Mouse (Mus musculus): ENCODE results near the gene Maneal. TPM values are rescaled to one million over a fixed set of nuclear protein-coding genes. Genes with fewer than 3 reads are reported as not detected.

Maneal gene
- polyA plus RNA-seq, 1 experiment from 2014 or later: 0.34 TPM

DNA sequence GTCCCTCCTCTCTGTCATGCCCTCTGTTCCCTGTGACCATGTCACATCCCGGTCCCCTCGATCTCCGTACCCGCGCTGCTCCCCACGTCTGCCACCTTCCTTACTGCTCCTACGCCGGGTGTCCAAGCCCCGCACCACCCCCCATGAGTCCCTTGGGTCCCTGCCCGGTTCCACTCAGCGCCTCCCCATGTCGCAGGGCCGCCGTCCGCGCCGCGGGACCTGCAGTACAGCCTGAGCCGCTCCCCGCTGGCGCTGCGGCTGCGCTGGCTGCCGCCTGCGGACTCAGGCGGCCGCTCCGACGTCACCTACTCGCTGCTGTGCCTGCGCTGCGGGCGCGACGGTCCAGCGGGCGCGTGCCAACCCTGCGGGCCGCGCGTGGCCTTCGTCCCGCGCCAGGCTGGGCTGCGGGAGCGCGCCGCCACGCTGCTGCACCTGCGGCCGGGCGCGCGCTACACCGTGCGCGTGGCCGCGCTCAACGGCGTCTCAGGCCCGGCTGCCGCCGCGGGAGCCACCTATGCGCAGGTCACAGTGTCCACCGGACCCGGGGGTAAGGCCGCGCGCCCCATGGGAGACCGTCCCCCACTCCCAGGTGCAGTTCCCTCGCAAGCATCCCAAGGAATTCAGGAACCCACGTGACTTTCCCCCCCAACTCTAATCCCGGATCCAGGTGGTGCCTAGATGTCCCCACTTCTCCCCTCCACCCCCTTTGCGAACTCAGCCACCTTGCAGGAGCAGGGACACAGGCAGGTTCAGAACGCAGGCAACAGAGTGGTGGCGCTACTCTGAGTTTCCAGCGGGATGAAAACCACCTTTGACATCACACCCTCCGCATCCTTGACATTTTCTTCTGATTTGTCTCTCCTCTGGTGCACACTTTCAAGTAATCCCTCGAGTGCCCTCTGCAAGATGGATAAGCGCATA, 32.8 kb upstream of the Maneal start:
- Histone ChIP-seq H3K9me3 (replicated peaks; ENCODE audit: low read length) (no peaks in the 10 kb centered on the region), H3K9ac (ENCODE audit: low read depth, low read length) (no peak overlapping the region), H3K27ac (no peak overlapping the region), H3K4me1 (replicated peaks; ENCODE audit: insufficient read depth, low read length) (no peaks in the 10 kb centered on the region), H3K36me3 (ENCODE audit: insufficient read depth, low read length) (no peaks in the 10 kb centered on the region), H3K27me3 (ENCODE audit: insufficient read depth, low read length) (peaks cover 25% of the 10 kb centered on the region), H3K4me2 (ENCODE audit: low read length) (peak overlapping the region; percentile 70), H3K4me3 (replicated peaks; ENCODE audit: low read depth, low read length) (peak overlapping the region; percentile 35)
- TF ChIP-seq CTCF (IDR thresholded peaks at IDR 0.05; ENCODE audit: low read depth): no peak
- WGBS: 2% methylated on average over 75 of the region's 83 CpGs
- DNase-seq (ENCODE audit: low spot score) (no peak), ATAC-seq (replicated peaks; ENCODE audit: low FRiP score, low read depth) (0 out of 2 replicates have a peak, but pooled peaks have one; percentile 36)

DNA sequence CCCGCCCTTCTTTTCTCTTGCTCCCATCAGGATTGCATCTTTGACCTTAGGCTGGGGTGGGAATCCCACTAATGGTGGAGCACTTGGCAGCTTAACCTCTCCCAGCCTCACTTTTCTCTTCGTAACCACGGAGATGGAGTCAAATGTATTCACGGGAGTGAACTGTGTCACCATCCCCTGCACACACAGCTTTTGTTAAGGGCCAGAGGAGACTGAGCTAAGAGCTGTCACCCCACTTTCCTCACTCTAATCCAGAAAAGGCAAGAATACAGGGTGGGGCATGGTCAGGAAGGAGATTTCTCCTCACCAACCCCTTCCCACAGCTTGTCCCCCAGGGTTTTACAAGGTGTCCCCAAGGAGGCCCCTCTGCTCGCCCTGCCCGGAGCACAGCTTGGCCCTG, 31.8 kb upstream of the Maneal start:
- no peak overlapping the region for H3K27ac ChIP-seq
- H3K9me3 ChIP-seq (replicated peaks; ENCODE audit: low read length): no peaks in the 10 kb centered on the region
- H3K4me3 ChIP-seq (replicated peaks; ENCODE audit: low read depth, low read length): no peak overlapping the region
- TF ChIP-seq CTCF (IDR thresholded peaks at IDR 0.05; ENCODE audit: low read depth): no peak
- no peaks in the 10 kb centered on the region for H3K36me3 ChIP-seq (ENCODE audit: insufficient read depth, low read length)
- no peak overlapping the region for H3K9ac ChIP-seq (ENCODE audit: low read depth, low read length)
- no peaks in the 10 kb centered on the region for H3K4me1 ChIP-seq (replicated peaks; ENCODE audit: insufficient read depth, low read length)
- no peak overlapping the region for H3K4me2 ChIP-seq (ENCODE audit: low read length)
- peaks cover 25% of the 10 kb centered on the region for H3K27me3 ChIP-seq (ENCODE audit: insufficient read depth, low read length)
- no peak for ATAC-seq (replicated peaks; ENCODE audit: low FRiP score, low read depth)
- no peak for DNase-seq (ENCODE audit: low spot score)
- 29% methylated on average over 6 of the region's 6 CpGs for WGBS

GRCm38 (mm10) chr4:124890831-124891230, 28.9 kb upstream of the Maneal start:
- Histone ChIP-seq H3K4me1 (replicated peaks; ENCODE audit: insufficient read depth, low read length) (no peaks in the 10 kb centered on the region), H3K9ac (ENCODE audit: low read depth, low read length) (no peak overlapping the region), H3K4me2 (ENCODE audit: low read length) (no peak overlapping the region), H3K27ac (no peak overlapping the region), H3K27me3 (ENCODE audit: insufficient read depth, low read length) (peaks cover 21% of the 10 kb centered on the region), H3K4me3 (replicated peaks; ENCODE audit: low read depth, low read length) (no peak overlapping the region), H3K9me3 (replicated peaks; ENCODE audit: low read length) (no peaks in the 10 kb centered on the region), H3K36me3 (ENCODE audit: insufficient read depth, low read length) (no peaks in the 10 kb centered on the region)
- TF ChIP-seq CTCF (IDR thresholded peaks at IDR 0.05; ENCODE audit: low read depth): no peak
- 63% methylated on average over 5 of the region's 5 CpGs for WGBS
- DNase-seq (ENCODE audit: low spot score): no peak
- no peak for ATAC-seq (replicated peaks; ENCODE audit: low FRiP score, low read depth)

DNA sequence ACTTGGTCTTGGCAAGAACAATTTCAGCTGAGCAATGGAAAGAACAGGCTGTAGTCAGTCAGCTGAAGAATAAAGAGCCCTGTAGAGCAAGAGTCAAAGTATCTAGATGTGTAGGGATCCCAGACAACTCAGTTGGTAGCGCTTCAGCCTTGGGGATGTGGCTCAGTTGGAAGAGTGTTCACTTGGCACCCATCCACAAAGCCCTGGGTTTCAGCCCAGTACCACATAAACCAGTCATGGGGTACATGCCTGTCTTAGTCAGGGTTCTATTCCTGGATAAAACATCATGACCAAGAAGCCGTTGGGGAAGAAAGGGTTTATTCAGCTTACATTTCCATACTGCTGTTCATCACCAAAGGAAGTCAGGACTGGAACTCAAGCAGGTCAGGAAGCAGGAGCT, 28.0 kb upstream of the Maneal start:
- peaks cover 24% of the 10 kb centered on the region for H3K27me3 ChIP-seq (ENCODE audit: insufficient read depth, low read length)
- no peak for TF ChIP-seq CTCF (IDR thresholded peaks at IDR 0.05; ENCODE audit: low read depth)
- ATAC-seq (replicated peaks; ENCODE audit: low FRiP score, low read depth): no peak
- H3K36me3 ChIP-seq (ENCODE audit: insufficient read depth, low read length): no peaks in the 10 kb centered on the region
- no peak for DNase-seq (ENCODE audit: low spot score)
- H3K9me3 ChIP-seq (replicated peaks; ENCODE audit: low read length): no peaks in the 10 kb centered on the region
- H3K9ac ChIP-seq (ENCODE audit: low read depth, low read length): no peak overlapping the region
- no peak overlapping the region for H3K4me3 ChIP-seq (replicated peaks; ENCODE audit: low read depth, low read length)
- no peak overlapping the region for H3K27ac ChIP-seq
- H3K4me2 ChIP-seq (ENCODE audit: low read length): no peak overlapping the region
- no peaks in the 10 kb centered on the region for H3K4me1 ChIP-seq (replicated peaks; ENCODE audit: insufficient read depth, low read length)
- 82% methylated on average over 2 of the region's 2 CpGs for WGBS

DNA sequence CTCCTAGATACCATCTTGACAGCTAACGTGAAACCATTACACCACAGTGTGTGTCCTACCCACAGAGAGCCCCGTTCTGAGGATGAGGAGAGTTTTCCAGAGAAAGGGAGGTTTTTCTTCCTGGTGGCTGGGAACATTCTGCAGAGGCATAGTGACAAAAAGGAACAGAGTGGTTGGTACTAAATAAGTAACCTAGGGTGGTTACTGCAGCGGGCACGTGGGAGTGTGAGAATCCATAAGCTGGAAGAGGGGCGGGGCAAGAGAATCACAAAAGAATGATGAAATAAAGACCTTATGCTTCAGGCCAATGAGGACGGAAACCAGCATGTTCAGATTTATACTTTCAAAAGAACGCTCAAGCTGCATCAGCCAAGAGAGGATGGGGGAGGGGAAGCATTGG, 26.7 kb upstream of the Maneal start:
- no peak for TF ChIP-seq CTCF (IDR thresholded peaks at IDR 0.05; ENCODE audit: low read depth)
- no peaks in the 10 kb centered on the region for H3K4me1 ChIP-seq (replicated peaks; ENCODE audit: insufficient read depth, low read length)
- H3K9ac ChIP-seq (ENCODE audit: low read depth, low read length): no peak overlapping the region
- H3K4me2 ChIP-seq (ENCODE audit: low read length): no peak overlapping the region
- 78% methylated on average over 7 of the region's 7 CpGs for WGBS
- DNase-seq (ENCODE audit: low spot score) (no peak), ATAC-seq (replicated peaks; ENCODE audit: low FRiP score, low read depth) (no peak)
- no peaks in the 10 kb centered on the region for H3K9me3 ChIP-seq (replicated peaks; ENCODE audit: low read length)
- no peak overlapping the region for H3K27ac ChIP-seq
- H3K4me3 ChIP-seq (replicated peaks; ENCODE audit: low read depth, low read length): no peak overlapping the region
- no peaks in the 10 kb centered on the region for H3K36me3 ChIP-seq (ENCODE audit: insufficient read depth, low read length)
- peaks cover 15% of the 10 kb centered on the region for H3K27me3 ChIP-seq (ENCODE audit: insufficient read depth, low read length)

GRCm38 (mm10) chr4:124882151-124882729, 20.3 kb upstream of the Maneal start:
- H3K4me2 ChIP-seq (ENCODE audit: low read length): no peak overlapping the region
- under 1% methylated on average over 37 of the region's 37 CpGs for WGBS

More at GRCm38 (mm10) chr4:124882151-124882729, 20.3 kb upstream of the Maneal start:
- H3K4me3 ChIP-seq (replicated peaks; ENCODE audit: low read depth, low read length): no peak overlapping the region
- H3K36me3 ChIP-seq (ENCODE audit: insufficient read depth, low read length): no peaks in the 10 kb centered on the region
- peaks cover 49% of the 10 kb centered on the region for H3K27me3 ChIP-seq (ENCODE audit: insufficient read depth, low read length)
- no peak for ATAC-seq (replicated peaks; ENCODE audit: low FRiP score, low read depth)
- H3K4me1 ChIP-seq (replicated peaks; ENCODE audit: insufficient read depth, low read length): peaks cover 6% of the 10 kb centered on the region; the same call in 1 of the 2 replicates
- no peak overlapping the region for H3K27ac ChIP-seq
- DNase-seq (ENCODE audit: low spot score): peak; percentile 50
- H3K9me3 ChIP-seq (replicated peaks; ENCODE audit: low read length): no peaks in the 10 kb centered on the region
- no peak overlapping the region for H3K9ac ChIP-seq (ENCODE audit: low read depth, low read length)
- TF ChIP-seq CTCF (IDR thresholded peaks at IDR 0.05; ENCODE audit: low read depth): no peak

Data from kidney, postnatal 0 days (tissue).